Mouse (Mus musculus) small intestine, adult 2 months (tissue): ENCODE results near the gene Rmdn3.

Experiments
- CTCF ChIP-seq: fragments of 200-500 bp; IDR thresholded peaks from 2 replicates; pipeline ENCODE4 v1.5.1; 2012; ENCODE audit warnings: low read depth, mild to moderate bottlenecking, control low read depth, inconsistent platforms, low read length, moderate library complexity, mixed read lengths; ENCODE audit not compliant: insufficient replicate concordance, insufficient read length; ENCODE audit errors: extremely low read depth
- POLR2A ChIP-seq: fragments of 200-500 bp; IDR thresholded peaks from 2 replicates; pipeline ENCODE4 v1.6.1; 2012; ENCODE audit warnings: low read depth, mild to moderate bottlenecking, control low read depth, inconsistent platforms, low read length, moderate library complexity

- TF ChIP-seq CTCF: no peak
- TF ChIP-seq POLR2A: no peak
Observed at GRCm38 (mm10) chr2:119173991-119174651, 17.3 kb upstream of the Rmdn3 start, which contains the start of gene Gm14137.
